Mouse (Mus musculus) cerebellum, adult 2 months (tissue): ENCODE results near the gene Dnase2b. TPM values are rescaled to one million over a fixed set of nuclear protein-coding genes. Genes with fewer than 3 reads are reported as not detected.

Experiments used
- DNase-seq, 2 experiments: peaks; one replicate each; pipeline ENCODE4 v3.0.0; 2021
- H3K27ac ChIP-seq: fragments of 200-500 bp; 2 replicates; pipeline ENCODE4 v1.5.1; 2012; ENCODE audit warnings: low read length, control low read depth, inconsistent platforms; ENCODE audit not compliant: insufficient read depth
- H3K27me3 ChIP-seq: fragments of 200-500 bp; 2 replicates; pipeline ENCODE4 v1.6.1; 2012; ENCODE audit warnings: inconsistent platforms, mild to moderate bottlenecking, low read length, moderate library complexity; ENCODE audit not compliant: control insufficient read depth, insufficient read depth
- H3K4me1 ChIP-seq: fragments of 200-500 bp; 2 replicates; pipeline ENCODE4 v1.6.1; 2011; ENCODE audit warnings: low read length; ENCODE audit not compliant: control insufficient read depth, insufficient read depth
- H3K4me3 ChIP-seq: fragments of 200-500 bp; replicated peaks from 2 replicates; pipeline ENCODE3; 2011; ENCODE audit warnings: mild to moderate bottlenecking, low read depth, low read length, control low read depth; ENCODE audit not compliant: insufficient read depth
- CTCF ChIP-seq: fragments of 200-500 bp; IDR thresholded peaks from 2 replicates; pipeline ENCODE4 v1.5.1; 2011; ENCODE audit warnings: low read depth, mild to moderate bottlenecking, control low read depth, low read length, moderate library complexity, borderline replicate concordance; ENCODE audit not compliant: insufficient read depth
- POLR2A ChIP-seq: fragments of 200-500 bp; IDR thresholded peaks from 2 replicates; pipeline ENCODE4 v1.6.1; 2011; ENCODE audit warnings: low read length, control low read depth, borderline replicate concordance; ENCODE audit not compliant: insufficient read depth
- WGBS: fragments of 180-500 bp; shearing (Covaris S2); methylation state at CpG from one replicate; pipeline ENCODE4 v1.1.7; 2018; 5-methylcytosine and 5-hydroxymethylcytosine counted together
- polyA plus RNA-seq: library from polyadenylated mRNA; depleted of rRNA; stranded (reverse); fragments of >200 nt; gene quantifications from 2 replicates; pipeline ENCODE4 v1.2.3, GENCODE M21; 2012

The Dnase2b gene
- polyA plus RNA-seq, 1 experiment: not detected

DNA sequence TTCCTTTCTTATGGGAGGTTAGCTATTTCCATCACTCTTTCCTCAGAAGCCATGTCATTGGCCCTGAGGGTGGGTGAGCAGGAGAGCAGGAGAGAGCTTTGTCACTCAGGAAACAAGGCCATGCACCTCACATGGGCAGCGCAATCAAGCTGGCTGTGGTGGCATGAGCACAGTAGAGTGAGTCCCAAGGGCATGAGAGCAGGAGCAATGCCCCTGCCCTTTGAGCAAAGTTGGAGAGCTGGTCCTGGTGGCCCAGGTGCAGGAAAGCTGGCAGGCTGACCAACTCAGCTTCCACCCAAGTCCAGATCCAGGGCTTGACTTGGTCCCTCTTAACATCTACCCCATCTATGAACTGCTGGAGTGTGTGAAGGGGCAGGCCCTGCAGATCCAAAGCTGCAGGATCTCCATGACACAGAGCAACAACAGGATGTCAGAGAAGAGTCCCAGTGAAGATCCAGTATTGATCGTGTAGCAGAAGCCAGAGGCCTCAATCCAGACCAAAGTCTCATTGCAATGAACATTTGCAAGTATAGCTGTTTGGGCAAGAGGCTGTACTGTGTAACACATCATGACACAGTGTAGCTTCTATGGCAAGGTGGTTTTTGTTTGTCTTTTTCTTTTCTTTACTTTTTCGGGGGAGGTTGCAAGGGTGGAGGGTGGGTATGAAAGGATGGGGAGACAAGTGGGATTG, 35.2 kb downstream of the Dnase2b start:
- WGBS: 95% methylated on average over 3 of the region's 3 CpGs
- no peaks in the 10 kb centered on the region for H3K27me3 ChIP-seq
- H3K27ac ChIP-seq: no peak overlapping the region
- no peak overlapping the region for H3K4me3 ChIP-seq
- no peak for DNase-seq
- no peak for TF ChIP-seq POLR2A
- no peak for TF ChIP-seq CTCF
- no peaks in the 10 kb centered on the region for H3K4me1 ChIP-seq

- Histone ChIP-seq H3K27ac (no peak overlapping the region), H3K4me1 (no peaks in the 10 kb centered on the region), H3K27me3 (no peaks in the 10 kb centered on the region), H3K4me3 (no peak overlapping the region)
- TF ChIP-seq POLR2A (no peak), CTCF (no peak)
- no peak for DNase-seq
- WGBS: 59% methylated on average over 2 of the region's 2 CpGs
Observed at GRCm38 (mm10) chr3:146577591-146577990, 37.8 kb downstream of the Dnase2b start.

DNA sequence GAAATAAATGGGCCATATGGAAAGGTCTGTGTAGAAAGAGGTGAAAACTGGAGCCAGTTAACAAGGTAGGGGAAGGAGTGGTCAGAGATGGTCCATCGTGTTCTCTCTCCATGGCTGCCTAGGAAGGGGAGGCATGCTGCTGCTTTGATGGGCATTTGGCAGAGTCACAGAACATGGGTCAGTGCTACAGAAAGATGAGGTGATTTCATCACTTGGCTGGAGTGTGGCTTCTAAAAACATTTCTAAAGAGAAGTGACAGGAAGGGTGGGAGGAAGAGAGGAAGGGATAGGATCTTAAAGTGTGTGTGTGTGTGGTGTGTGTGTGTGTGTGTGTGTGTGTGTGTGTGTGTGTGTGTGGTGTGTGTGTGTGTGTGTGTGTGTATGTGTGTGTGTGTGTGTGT, 44.1 kb downstream of the Dnase2b start:
- 6% methylated on average over 1 of the region's 1 CpGs for WGBS
- H3K27me3 ChIP-seq: no peaks in the 10 kb centered on the region
- TF ChIP-seq CTCF (no peak), POLR2A (no peak)
- H3K4me3 ChIP-seq: no peak overlapping the region
- DNase-seq: peak in 1 of 2 experiments; percentile 7
- no peak overlapping the region for H3K27ac ChIP-seq
- no peaks in the 10 kb centered on the region for H3K4me1 ChIP-seq

GRCm38 (mm10) chr3:146570939-146571338, 44.5 kb downstream of the Dnase2b start:
- no peak overlapping the region for H3K4me3 ChIP-seq
- TF ChIP-seq POLR2A (no peak), CTCF (no peak)
- no peak for DNase-seq
- no peaks in the 10 kb centered on the region for H3K27me3 ChIP-seq
- H3K27ac ChIP-seq: no peak overlapping the region
- WGBS: 57% methylated on average over 6 of the region's 6 CpGs
- no peaks in the 10 kb centered on the region for H3K4me1 ChIP-seq

DNA sequence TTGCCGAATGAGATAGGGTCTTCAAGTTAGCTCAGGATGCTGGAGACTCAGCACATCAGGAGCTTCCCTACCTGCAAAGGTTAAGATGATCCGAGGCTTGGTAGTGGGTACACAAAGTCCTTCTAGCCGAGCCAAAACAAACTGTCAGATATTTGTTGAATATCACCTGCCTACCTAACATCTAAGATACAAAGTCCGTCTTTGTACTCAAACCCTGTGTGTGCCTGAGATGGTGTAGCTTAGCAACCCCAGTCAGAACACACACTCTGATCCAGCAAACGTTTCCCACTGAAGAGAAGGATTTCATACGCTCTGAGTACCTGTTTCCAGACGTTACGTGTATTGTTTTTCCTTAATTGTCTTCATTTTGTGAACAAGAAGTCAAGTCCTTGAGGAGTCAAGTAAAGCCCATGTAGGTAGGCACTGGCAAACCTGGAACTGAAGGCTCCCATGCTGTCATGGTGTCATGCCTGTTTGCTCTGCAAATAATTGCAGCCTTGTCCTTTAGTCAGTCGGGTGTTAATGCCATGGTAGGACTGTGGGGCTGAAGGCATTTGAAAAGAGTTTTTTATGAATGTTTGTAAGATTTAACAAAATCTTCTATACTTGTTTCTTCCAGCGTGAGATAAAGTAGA, 45.1 kb downstream of the Dnase2b start, which contains the start of gene Uox:
Uox (plus strand) TSS at position 279 of the 635 bp plus-strand sequence.
- Histone ChIP-seq H3K27ac (no peak within 1 kb of the TSS), H3K4me1 (no peaks in the 10 kb centered on the region), H3K27me3 (no peaks in the 10 kb centered on the region), H3K4me3 (no peak within 1 kb of the TSS)
- no peak for TF ChIP-seq POLR2A
- TF ChIP-seq CTCF: no peak
- DNase-seq: no peak
- WGBS: 79% methylated on average over 10 of the region's 10 CpGs

DNA sequence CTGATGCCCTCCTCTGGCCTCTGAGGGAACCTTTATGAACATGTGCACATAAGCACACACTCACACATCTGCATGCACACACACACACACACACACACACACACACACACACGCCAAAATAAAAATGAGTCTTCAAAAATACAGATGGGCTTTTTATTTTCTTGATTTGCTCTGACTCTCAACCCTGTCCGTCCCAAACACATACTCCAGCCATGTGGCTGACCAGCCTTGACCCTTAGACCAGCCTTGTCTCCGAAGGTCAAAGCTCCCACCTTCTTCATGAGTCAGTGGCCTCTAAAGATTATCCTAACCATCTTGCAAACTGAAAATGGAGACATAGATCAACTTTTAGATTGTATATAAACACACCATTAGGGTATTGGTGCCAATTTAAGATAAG, 45.8 kb downstream of the Dnase2b start:
- H3K27ac ChIP-seq: no peak overlapping the region
- no peak for DNase-seq
- WGBS: 92% methylated on average over 3 of the region's 3 CpGs
- no peaks in the 10 kb centered on the region for H3K4me1 ChIP-seq
- TF ChIP-seq POLR2A: no peak
- no peak overlapping the region for H3K4me3 ChIP-seq
- H3K27me3 ChIP-seq: no peaks in the 10 kb centered on the region

DNA sequence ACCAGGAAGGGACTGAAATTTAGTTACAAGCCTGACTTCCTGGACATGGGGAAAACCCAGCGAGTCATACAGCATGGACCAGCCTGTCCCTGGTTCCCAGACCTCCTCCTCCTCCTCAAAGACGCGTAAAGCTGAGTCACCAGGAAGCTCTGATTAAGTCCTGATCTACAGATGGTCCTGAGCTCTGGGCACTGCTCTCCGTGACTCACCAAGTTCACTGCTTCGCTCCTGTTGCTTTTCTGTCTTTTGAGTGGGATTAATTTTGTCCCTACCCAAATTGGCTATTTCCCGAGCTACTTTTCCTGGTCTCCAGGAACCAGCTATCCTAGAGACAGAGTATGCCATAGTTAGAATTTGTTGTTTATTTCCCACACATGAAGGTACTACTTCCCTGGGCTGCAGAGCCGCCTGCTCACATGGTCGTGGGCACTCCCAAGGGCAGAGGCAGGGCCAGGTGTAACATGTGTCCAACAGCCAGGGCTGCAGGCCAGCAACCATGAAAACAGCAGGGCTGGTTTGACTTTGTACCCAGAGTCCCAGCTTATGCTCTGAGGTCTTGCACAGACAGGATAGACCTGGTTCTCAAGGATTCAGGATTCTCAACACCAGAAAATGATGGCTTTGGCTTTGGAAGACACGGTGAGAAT, 47.4 kb downstream of the Dnase2b start:
- Histone ChIP-seq H3K4me1 (no peaks in the 10 kb centered on the region), H3K27ac (no peak overlapping the region), H3K4me3 (no peak overlapping the region), H3K27me3 (no peaks in the 10 kb centered on the region)
- 62% methylated on average over 9 of the region's 9 CpGs for WGBS
- peak in 1 of 2 experiments; percentile 29 for DNase-seq
- TF ChIP-seq CTCF: no peak

- Histone ChIP-seq H3K27me3 (no peaks in the 10 kb centered on the region), H3K27ac (no peak overlapping the region), H3K4me3 (no peak overlapping the region), H3K4me1 (no peaks in the 10 kb centered on the region)
- TF ChIP-seq CTCF: no peak
- TF ChIP-seq POLR2A: no peak
- DNase-seq: no peak
- WGBS: 71% methylated on average over 7 of the region's 7 CpGs
Observed at GRCm38 (mm10) chr3:146567366-146567765, 48.0 kb downstream of the Dnase2b start.
